Mouse (Mus musculus) MEL (cell line): ENCODE data around the gene Tmtc1. TPM values are rescaled to one million over a fixed set of nuclear protein-coding genes. Genes with fewer than 3 reads are reported as not detected.
A peak's percentile ranks its signal among the peaks of the same experiment; 100 is the strongest.

ENCODE experiments used
- DNase-seq: peaks from one replicate; pipeline ENCODE4 v3.0.0; 2011; ENCODE audit warnings: low read depth, low spot score
- H3K27ac ChIP-seq: 2 replicates; pipeline ENCODE4 v1.5.1; 2012; ENCODE audit warnings: low read depth, mild to moderate bottlenecking, control low read depth, low read length, moderate library complexity; ENCODE audit not compliant: control insufficient read depth
- H3K27me3 ChIP-seq, 2 experiments: fragments of 150-350 bp in 1 of 2; sonication (generic) in 1 of 2; 2 replicates each; pipeline ENCODE4 v1.6.1; 2012; ENCODE audit warnings: low read length in 2 of 2, mild to moderate bottlenecking in 2 of 2, improper control_type of control experiment in 1 of 2, moderate library complexity in 1 of 2; ENCODE audit not compliant: insufficient read depth in 2 of 2, control insufficient read depth in 1 of 2
- H3K36me3 ChIP-seq, 2 experiments: 2 replicates each; pipeline ENCODE4 v1.6.1; 2012 to 2014; ENCODE audit warnings: low read length in 2 of 2, improper control_type of control experiment in 1 of 2, inconsistent platforms in 1 of 2, mild to moderate bottlenecking in 1 of 2; ENCODE audit not compliant: insufficient read depth in 2 of 2, control insufficient read depth in 1 of 2
- H3K4me1 ChIP-seq, 2 experiments: fragments of 150-350 bp in 1 of 2; sonication (generic) in 1 of 2; 2 replicates each; pipeline ENCODE4 v1.6.1; 2012; ENCODE audit warnings: low read length in 2 of 2, improper control_type of control experiment in 1 of 2, mild to moderate bottlenecking in 1 of 2; ENCODE audit not compliant: insufficient read depth in 2 of 2, control insufficient read depth in 1 of 2
- H3K4me3 ChIP-seq, 2 experiments: fragments of 150-350 bp in 1 of 2; sonication (generic) in 1 of 2; 2 replicates each; pipeline ENCODE4 v1.5.1; 2012; ENCODE audit warnings: low read depth in 2 of 2, low read length in 2 of 2, mild to moderate bottlenecking in 2 of 2, moderate library complexity in 2 of 2, control low read depth in 1 of 2, improper control_type of control experiment in 1 of 2; ENCODE audit not compliant: control insufficient read depth in 1 of 2, insufficient read depth in 1 of 2
- H3K79me2 ChIP-seq: 2 replicates; pipeline ENCODE4 v1.6.1; 2012; ENCODE audit warnings: mild to moderate bottlenecking, low read length, moderate library complexity; ENCODE audit not compliant: control insufficient read depth, poor library complexity, insufficient read depth
- H3K9ac ChIP-seq: 2 replicates; pipeline ENCODE4 v1.6.1; 2012; ENCODE audit warnings: low read depth, mild to moderate bottlenecking, control low read depth, low read length, moderate library complexity; ENCODE audit not compliant: control insufficient read depth, poor library complexity, severe bottlenecking
- H3K9me3 ChIP-seq: fragments of 150-350 bp; sonication (generic); replicated peaks from 2 replicates; pipeline ENCODE4 v1.6.1; 2012; ENCODE audit warnings: mild to moderate bottlenecking, low read length, improper control_type of control experiment, moderate library complexity; ENCODE audit not compliant: insufficient read depth
- CTCF ChIP-seq, 3 experiments: IDR thresholded peaks in 2 of 3; conservative IDR thresholded peaks in 1 of 3; 2 replicates each; pipeline ENCODE4 v1.5.1; 2011 to 2012; ENCODE audit warnings: low read length in 3 of 3, low read depth in 2 of 3, mild to moderate bottlenecking in 2 of 3, improper control_type of control experiment in 1 of 3, inconsistent platforms in 1 of 3, mixed read lengths in 1 of 3, moderate library complexity in 1 of 3; ENCODE audit not compliant: control insufficient read depth in 1 of 3, insufficient read depth in 1 of 3, poor library complexity in 1 of 3, severe bottlenecking in 1 of 3
- ELF1 ChIP-seq: IDR thresholded peaks from 2 replicates; pipeline ENCODE4 v1.6.1; 2014; ENCODE audit warnings: low read depth, mild to moderate bottlenecking, inconsistent platforms, low read length, improper control_type of control experiment, moderate library complexity
- EP300 ChIP-seq, 2 experiments: IDR thresholded peaks; 2 replicates each; pipeline ENCODE4 v1.6.1; 2011; ENCODE audit warnings: improper control_type of control experiment in 2 of 2, low read length in 2 of 2, low read depth in 1 of 2, mild to moderate bottlenecking in 1 of 2
- ETS1 ChIP-seq: IDR thresholded peaks from 2 replicates; pipeline ENCODE4 v1.6.1; 2012; ENCODE audit warnings: low read depth, mild to moderate bottlenecking, inconsistent platforms, low read length, improper control_type of control experiment, moderate library complexity
- HCFC1 ChIP-seq: IDR thresholded peaks from 2 replicates; pipeline ENCODE4 v1.6.1; 2012; ENCODE audit warnings: low read depth, mild to moderate bottlenecking, inconsistent platforms, low read length, improper control_type of control experiment, moderate library complexity
- MAFK ChIP-seq: IDR thresholded peaks from 2 replicates; pipeline ENCODE4 v1.6.1; 2011; ENCODE audit warnings: low read depth, mild to moderate bottlenecking, low read length, improper control_type of control experiment, borderline replicate concordance
- RAD21 ChIP-seq: IDR thresholded peaks from 2 replicates; pipeline ENCODE4 v1.6.1; 2011; ENCODE audit warnings: mild to moderate bottlenecking, low read depth, low read length, improper control_type of control experiment
- RCOR1 ChIP-seq: IDR thresholded peaks from 2 replicates; pipeline ENCODE4 v1.6.1; 2012; ENCODE audit warnings: low read depth, mild to moderate bottlenecking, inconsistent platforms, low read length, improper control_type of control experiment
- SIN3A ChIP-seq: IDR thresholded peaks from 2 replicates; pipeline ENCODE4 v1.6.1; 2012; ENCODE audit warnings: low read length, improper control_type of control experiment, inconsistent platforms
- SMC3 ChIP-seq: IDR thresholded peaks from 2 replicates; pipeline ENCODE4 v1.6.1; 2011; ENCODE audit warnings: low read depth, low read length, improper control_type of control experiment
- USF1 ChIP-seq: IDR thresholded peaks from 2 replicates; pipeline ENCODE4 v1.6.1; 2014; ENCODE audit warnings: low read depth, mild to moderate bottlenecking, inconsistent platforms, low read length, improper control_type of control experiment, moderate library complexity
- USF2 ChIP-seq, 2 experiments: IDR thresholded peaks; 2 replicates each; pipeline ENCODE4 v1.6.1; 2011 to 2012; ENCODE audit warnings: improper control_type of control experiment in 2 of 2, low read length in 2 of 2, borderline replicate concordance in 1 of 2, inconsistent platforms in 1 of 2, low read depth in 1 of 2, mild to moderate bottlenecking in 1 of 2; ENCODE audit not compliant: insufficient read depth in 1 of 2
- ZMIZ1 ChIP-seq: IDR thresholded peaks from 2 replicates; pipeline ENCODE4 v1.6.1; 2012; ENCODE audit warnings: low read depth, mild to moderate bottlenecking, inconsistent platforms, low read length, improper control_type of control experiment, moderate library complexity
- ZNF384 ChIP-seq: IDR thresholded peaks from 2 replicates; pipeline ENCODE4 v1.6.1; 2012; ENCODE audit warnings: low read depth, mild to moderate bottlenecking, inconsistent platforms, low read length, improper control_type of control experiment
- polyA plus RNA-seq, 2 experiments: library from polyadenylated mRNA; stranded (reverse) in 1 of 2; unstranded in 1 of 2; fragments of >175 nt in 1 of 2; fragments of >200 nt in 1 of 2; gene quantifications; 2 replicates each; pipeline versions ENCODE4 v1.2.1 to v1.2.4; 2012; ENCODE audit warnings: low replicate concordance in 2 of 2, low read depth in 1 of 2; ENCODE audit not compliant: insufficient read length in 2 of 2, insufficient read depth in 1 of 2, missing spikeins in 1 of 2
- total RNA-seq: library from RNA; depleted of rRNA; stranded (reverse); fragments of 300-350 nt; gene quantifications from 2 replicates; pipeline ENCODE4 v1.2.3, GENCODE M21; 2012

Gene Tmtc1
- total and polyA plus RNA-seq, 3 experiments, result 0.03 TPM; not detected in 2

- H3K9ac ChIP-seq, result no peak overlapping the region
Observed at GRCm38 (mm10) chr6:148244836-148245235, 199.4 kb downstream of the Tmtc1 start.

DNA sequence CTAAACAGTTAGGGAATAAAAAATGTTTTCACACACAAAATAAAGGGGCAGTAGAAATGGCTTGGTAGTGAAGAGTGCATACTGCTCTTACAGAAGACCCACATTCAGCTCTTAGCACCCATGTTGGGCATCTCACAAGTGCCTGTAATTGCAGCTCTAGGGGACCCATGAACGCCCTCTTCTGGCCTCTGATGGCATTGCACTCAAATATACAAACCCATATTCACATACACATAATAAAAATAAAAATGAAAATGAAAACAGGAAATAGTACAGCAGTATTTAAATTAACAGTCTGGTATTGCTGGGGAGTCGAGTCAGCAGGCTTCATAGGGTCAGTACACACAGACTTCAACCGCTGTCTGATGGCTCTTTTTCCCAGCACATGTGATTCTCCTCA is 201.9 kb downstream of the Tmtc1 start:
- no peaks in the 10 kb centered on the region; a peak in 2 of 4 replicates for H3K27me3 ChIP-seq
- no peaks in the 10 kb centered on the region for H3K4me1 ChIP-seq
- H3K79me2 ChIP-seq, result no peaks in the 10 kb centered on the region
- H3K27ac ChIP-seq, result no peak overlapping the region
- H3K36me3 ChIP-seq, result no peaks in the 10 kb centered on the region
- H3K4me3 ChIP-seq, result no peak overlapping the region
- peak; percentile 33 to 46 (median 46); a peak in 5 of 6 replicates for TF ChIP-seq CTCF (IDR thresholded peaks at IDR 0.05 in 2 of 3, conservative IDR thresholded peaks at IDR 0.05 in 1 of 3; ENCODE audit: control insufficient read depth in 1 of 3, insufficient read depth in 1 of 3, low read depth in 2 of 3, low read length in 3 of 3, poor library complexity in 1 of 3, severe bottlenecking in 1 of 3)
- TF ChIP-seq USF1, result no peak
- peak; percentile 12; the same call in 1 of the 2 replicates for TF ChIP-seq RAD21
- peak; percentile 29 for TF ChIP-seq SMC3
- no peak for TF ChIP-seq USF2 (IDR thresholded peaks at IDR 0.05; ENCODE audit: borderline replicate concordance in 1 of 2, insufficient read depth in 1 of 2, low read depth in 1 of 2, low read length in 2 of 2)
- TF ChIP-seq ZMIZ1, result no peak
- DNase-seq, result peak; percentile 44
- no peaks in the 10 kb centered on the region for H3K9me3 ChIP-seq
- no peak overlapping the region for H3K9ac ChIP-seq

More at GRCm38 (mm10) chr6:148244836-148245235, 199.4 kb downstream of the Tmtc1 start:
- no peaks in the 10 kb centered on the region for H3K79me2 ChIP-seq
- TF ChIP-seq RCOR1 (no peak), MAFK (no peak), CTCF (IDR thresholded peaks at IDR 0.05 in 2 of 3, conservative IDR thresholded peaks at IDR 0.05 in 1 of 3; ENCODE audit: control insufficient read depth in 1 of 3, insufficient read depth in 1 of 3, low read depth in 2 of 3, low read length in 3 of 3, poor library complexity in 1 of 3, severe bottlenecking in 1 of 3) (no peak), ELF1 (no peak), ZNF384 (no peak), EP300 (IDR thresholded peaks at IDR 0.05; ENCODE audit: low read depth in 1 of 2, low read length in 2 of 2) (no peak)
- DNase-seq, result no peak
- H3K27me3 ChIP-seq, result no peaks in the 10 kb centered on the region; a peak in 1 of 4 replicates
- no peaks in the 10 kb centered on the region for H3K4me1 ChIP-seq
- no peak overlapping the region for H3K27ac ChIP-seq
- H3K4me3 ChIP-seq, result no peak overlapping the region
- no peaks in the 10 kb centered on the region for H3K9me3 ChIP-seq
- H3K36me3 ChIP-seq, result no peaks in the 10 kb centered on the region

- no peak overlapping the region for H3K9ac ChIP-seq
- H3K9me3 ChIP-seq, result no peaks in the 10 kb centered on the region
- no peak overlapping the region for H3K27ac ChIP-seq
- no peaks in the 10 kb centered on the region for H3K36me3 ChIP-seq
- no peaks in the 10 kb centered on the region for H3K79me2 ChIP-seq
- H3K4me3 ChIP-seq, result no peak overlapping the region
- DNase-seq, result no peak
- H3K27me3 ChIP-seq, result no peaks in the 10 kb centered on the region; a peak in 2 of 4 replicates
- no peaks in the 10 kb centered on the region for H3K4me1 ChIP-seq
- TF ChIP-seq SIN3A (no peak), HCFC1 (no peak), ETS1 (no peak)
Observed at GRCm38 (mm10) chr6:148241685-148242084, 202.5 kb downstream of the Tmtc1 start.
